Comparison of ENCODE assay signal across 8 mouse cellular contexts in the genomic region with DNA sequence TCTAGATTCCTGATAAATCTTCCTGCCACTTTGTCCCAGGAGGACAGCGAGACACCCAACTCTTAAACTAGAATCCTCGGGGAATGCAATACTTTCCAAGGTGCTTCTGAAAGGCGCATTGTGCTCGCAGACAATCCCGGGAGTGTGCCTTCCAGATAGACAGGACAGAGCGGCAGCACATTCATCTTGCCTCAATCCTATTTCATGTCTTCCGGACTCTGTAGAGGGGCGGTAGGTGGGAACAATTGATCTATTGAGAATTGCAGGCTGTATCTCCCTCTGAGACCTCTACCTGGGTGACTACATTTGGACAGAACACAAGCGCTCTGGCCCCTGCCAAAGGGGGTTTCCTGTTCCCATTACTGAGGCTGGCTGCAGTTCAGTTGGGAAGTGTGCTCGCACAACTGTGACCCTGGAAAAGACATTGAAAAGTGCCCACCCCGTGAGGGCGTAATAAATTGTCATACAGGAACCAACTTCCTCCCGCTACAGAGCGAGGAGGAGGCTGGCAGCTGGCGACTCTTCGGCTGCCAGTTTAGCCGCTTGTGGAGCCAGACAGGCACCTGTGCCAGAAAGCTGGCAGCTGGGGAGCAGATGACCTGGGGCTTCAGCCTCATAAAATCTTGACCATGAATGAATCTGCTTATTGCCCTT. TPM values are rescaled to one million over a fixed set of nuclear protein-coding genes. Genes with fewer than 3 reads are reported as not detected.
DNase-seq lines count a peak whose midpoint lies in the region; ATAC-seq lines count a peak whose summit lies in the region.
"Had no signal": no experiment of that assay in that cellular context is flagged by ENCODE, and none has a peak within 500 bp of the region (broad histone marks: within the 10 kb centered on the region; RNA-seq: fewer than 3 reads in every experiment).

No protein-coding gene starts in this region.

- H3K27ac ChIP-seq in kidney, embryonic 14.5 days (ENCODE audit: low read depth, low read length) = no peak overlapping the region
- no peak overlapping the region for H3K27ac ChIP-seq in brown adipose tissue, adult 24 weeks (replicated peaks; ENCODE audit: low read depth, low read length)

- H3K4me1 ChIP-seq in kidney, embryonic 14.5 days (ENCODE audit: control insufficient read depth, insufficient read depth, low read length) = peaks cover 4% of the 10 kb centered on the region; the same call in 1 of the 2 replicates
- H3K4me1 ChIP-seq in brown adipose tissue, adult 24 weeks (ENCODE audit: control insufficient read depth, insufficient read depth, insufficient read length, low read length) = peaks cover 3% of the 10 kb centered on the region; the same call in 1 of the 2 replicates

- no peaks in the 10 kb centered on the region for H3K36me3 ChIP-seq in kidney, embryonic 14.5 days (ENCODE audit: control insufficient read depth, insufficient read depth, low read length)

- no peaks in the 10 kb centered on the region for H3K27me3 ChIP-seq in kidney, embryonic 14.5 days (ENCODE audit: control insufficient read depth, insufficient read depth, low read length)

- H3K9me3 ChIP-seq in kidney, embryonic 14.5 days (ENCODE audit: control insufficient read depth, low read length) = no peaks in the 10 kb centered on the region

- WGBS in kidney, embryonic 14.5 days = 54% methylated on average over 17 of the region's 17 CpGs

- no peak overlapping the region for H3K4me3 ChIP-seq in kidney, embryonic 14.5 days (ENCODE audit: low read length)
- H3K4me3 ChIP-seq in brown adipose tissue, adult 24 weeks (ENCODE audit: insufficient read depth, low read depth, low read length) = peak overlapping the region; percentile 3; the same call in 1 of the 2 replicates

- peak overlapping the region; percentile 8; the same call in 1 of the 2 replicates for H3K4me2 ChIP-seq in kidney, embryonic 14.5 days (replicated peaks; ENCODE audit: low read depth, low read length)

- DNase-seq in kidney, adult 18-20 months = no peak
- peak; percentile 32 for DNase-seq in lung, postnatal 14 days
- no peak for DNase-seq in right cerebral cortex, adult 2 months (ENCODE audit: low spot score in 2 of 2)
- DNase-seq: thymus, postnatal 36 days had no signal

- H3K9ac ChIP-seq in kidney, embryonic 14.5 days (ENCODE audit: low read depth, low read length) = no peak overlapping the region

- no peak for ATAC-seq in kidney, embryonic 14.5 days (ENCODE audit: low FRiP score, low TSS enrichment)
- peak; percentile 76 for ATAC-seq in common myeloid progenitor, adult 5-6 weeks (replicated peaks; ENCODE audit: low read depth, poor library complexity, severe bottlenecking)
- ATAC-seq in frontal cortex, adult (ENCODE audit: low TSS enrichment) = no peak

RNA-seq across cellular contexts. Expression of a gene that starts 45.0 kb away (rescaled TPM):
- polyA plus RNA-seq in kidney, embryonic 14.5 days (2014; fragmentation: Nextera tagmentation; extraction: Ambion mirVana) = not detected in 2 replicates
- not detected in 2 replicates for polyA plus RNA-seq in brown adipose tissue, adult 24 weeks (2012; ENCODE audit: insufficient read depth, insufficient read length, missing spikeins)
- total RNA-seq in common myeloid progenitor, adult 5-6 weeks (2017) = not detected in 2 replicates

RNA-seq across cellular contexts. Expression of a gene that starts 52.6 kb away (rescaled TPM):
- polyA plus RNA-seq in kidney, embryonic 14.5 days (2014; fragmentation: Nextera tagmentation; extraction: Ambion mirVana) = 5.5 and 9.3 TPM in 2 replicates
- 6.6 TPM in 2 replicates for polyA plus RNA-seq in brown adipose tissue, adult 24 weeks (2012; ENCODE audit: insufficient read depth, insufficient read length, missing spikeins)
- total RNA-seq in common myeloid progenitor, adult 5-6 weeks (2017) = 15.9 and 18.1 TPM in 2 replicates
